11 mouse cellular contexts compared by ENCODE assay signal in genomic region chr13:114343001-114343400, GRCm38 (mm10). TPM values are rescaled to one million over a fixed set of nuclear protein-coding genes. Genes with fewer than 3 reads are reported as not detected.
A peak's percentile ranks its signal among the peaks of the same experiment; 100 is the strongest.
DNase-seq lines count a peak whose midpoint lies in the region; ATAC-seq lines count a peak whose summit lies in the region.
"Had no signal": no experiment of that assay in that cellular context is flagged by ENCODE, and none has a peak within 500 bp of the region (broad histone marks: within the 10 kb centered on the region; RNA-seq: fewer than 3 reads in every experiment).

No protein-coding gene starts in this region.

- no peaks in the 10 kb centered on the region for H3K9me3 ChIP-seq in heart, embryonic 12.5 days (replicated peaks)
- no peaks in the 10 kb centered on the region for H3K9me3 ChIP-seq in midbrain, embryonic 14.5 days (ENCODE audit: control insufficient read depth, low read length)
- no peaks in the 10 kb centered on the region for H3K9me3 ChIP-seq in midbrain, embryonic 13.5 days
- H3K9me3 ChIP-seq in midbrain, embryonic 16.5 days (replicated peaks; ENCODE audit: control insufficient read depth, low read length, poor library complexity, severe bottlenecking): no peaks in the 10 kb centered on the region

- H3K36me3 ChIP-seq in heart, embryonic 12.5 days: no peaks in the 10 kb centered on the region
- no peaks in the 10 kb centered on the region for H3K36me3 ChIP-seq in midbrain, embryonic 14.5 days (ENCODE audit: control insufficient read depth, insufficient read depth, low read length)
- no peaks in the 10 kb centered on the region for H3K36me3 ChIP-seq in midbrain, embryonic 13.5 days
- H3K36me3 ChIP-seq in midbrain, embryonic 16.5 days (ENCODE audit: control insufficient read depth, insufficient read depth, low read length): no peaks in the 10 kb centered on the region

- no peaks in the 10 kb centered on the region for H3K27me3 ChIP-seq in heart, embryonic 12.5 days (replicated peaks)
- H3K27me3 ChIP-seq in midbrain, embryonic 14.5 days (ENCODE audit: control insufficient read depth, insufficient read depth, low read length): no peaks in the 10 kb centered on the region
- no peaks in the 10 kb centered on the region for H3K27me3 ChIP-seq in midbrain, embryonic 13.5 days
- H3K27me3 ChIP-seq in midbrain, embryonic 16.5 days (ENCODE audit: control insufficient read depth, insufficient read depth, low read depth, low read length): no peaks in the 10 kb centered on the region

- H3K9ac ChIP-seq in heart, embryonic 12.5 days: no peak overlapping the region
- no peak overlapping the region for H3K9ac ChIP-seq in midbrain, embryonic 14.5 days (replicated peaks; ENCODE audit: low read length)
- no peak overlapping the region for H3K9ac ChIP-seq in midbrain, embryonic 13.5 days (replicated peaks)
- H3K9ac ChIP-seq in midbrain, embryonic 16.5 days (ENCODE audit: low read depth, low read length): no peak overlapping the region

- no peak overlapping the region for H3K27ac ChIP-seq in heart, embryonic 12.5 days (ENCODE audit: poor library complexity, severe bottlenecking)
- H3K27ac ChIP-seq in midbrain, embryonic 14.5 days (replicated peaks; ENCODE audit: low read depth, low read length): no peak overlapping the region
- H3K27ac ChIP-seq in midbrain, embryonic 13.5 days: no peak overlapping the region
- H3K27ac ChIP-seq in midbrain, embryonic 16.5 days (ENCODE audit: low read length): no peak overlapping the region

- intact Hi-C loops in heart, postnatal 36 days (cut with DNase I): no loop called here

- H3K4me2 ChIP-seq in heart, embryonic 12.5 days: peak overlapping the region; percentile 36; the same call in 1 of the 2 replicates
- 0 out of 2 replicates have a peak overlapping the region, but pooled peaks have one; percentile 4 for H3K4me2 ChIP-seq in midbrain, embryonic 14.5 days (ENCODE audit: low read length)
- H3K4me2 ChIP-seq in midbrain, embryonic 13.5 days (replicated peaks): no peak overlapping the region
- 0 out of 2 replicates have a peak overlapping the region, but pooled peaks have one; percentile 28 for H3K4me2 ChIP-seq in midbrain, embryonic 16.5 days (ENCODE audit: low read length)

- peaks cover 8% of the 10 kb centered on the region for H3K4me1 ChIP-seq in heart, embryonic 12.5 days (replicated peaks)
- H3K4me1 ChIP-seq in midbrain, embryonic 14.5 days (ENCODE audit: control insufficient read depth, insufficient read depth, low read length): peaks cover 17% of the 10 kb centered on the region
- peaks cover 25% of the 10 kb centered on the region for H3K4me1 ChIP-seq in midbrain, embryonic 13.5 days (replicated peaks)
- peaks cover 5% of the 10 kb centered on the region for H3K4me1 ChIP-seq in midbrain, embryonic 16.5 days (ENCODE audit: control insufficient read depth, insufficient read depth, low read length)

- H3K4me3 ChIP-seq in heart, embryonic 12.5 days: no peak overlapping the region
- no peak overlapping the region for H3K4me3 ChIP-seq in midbrain, embryonic 14.5 days (replicated peaks; ENCODE audit: low read depth, low read length)
- H3K4me3 ChIP-seq in midbrain, embryonic 13.5 days (replicated peaks): no peak overlapping the region
- H3K4me3 ChIP-seq in midbrain, embryonic 16.5 days (ENCODE audit: low read depth, low read length): no peak overlapping the region

- WGBS in heart, embryonic 12.5 days: 10% methylated on average over 8 of the region's 8 CpGs
- 10% methylated on average over 8 of the region's 8 CpGs for WGBS in midbrain, embryonic 14.5 days
- WGBS in midbrain, embryonic 13.5 days: 14% methylated on average over 8 of the region's 8 CpGs
- WGBS in midbrain, embryonic 16.5 days: 14% methylated on average over 8 of the region's 8 CpGs

- ATAC-seq in heart, embryonic 12.5 days (ENCODE audit: insufficient number of reproducible peaks, low FRiP score): no peak
- no peak for ATAC-seq in midbrain, embryonic 14.5 days (ENCODE audit: low FRiP score, low TSS enrichment)
- no peak for ATAC-seq in midbrain, embryonic 13.5 days
- ATAC-seq in midbrain, embryonic 16.5 days: peak; percentile 40; the same call in 1 of the 2 replicates
- ATAC-seq in erythroid progenitor cell, adult 5-6 weeks (replicated peaks; ENCODE audit: low FRiP score, poor library complexity, severe bottlenecking): no peak
- ATAC-seq: inflammation-experienced regulatory T-cells, adult 6 months; lung, postnatal 0 days had no signal

- no peak for DNase-seq in heart, postnatal 36 days
- DNase-seq in midbrain, embryonic 14.5 days: peak; percentile 48
- DNase-seq in c-Kit-positive CD71-positive TER-119-positive erythroid progenitor cells, embryonic 14.5 days (ENCODE audit: low spot score): peak; percentile 39
- no peak for DNase-seq in kidney, adult 9 months
- DNase-seq: spleen, adult 18-20 months had no signal

RNA-seq across cellular contexts. Expression of gene Ndufs4, which starts 45.1 kb away (rescaled TPM):
- polyA plus RNA-seq in heart, embryonic 12.5 days (2016; fragmentation: Nextera tagmentation; extraction: Ambion mirVana): 379 and 384 TPM in 2 replicates
- 100 to 1,000 TPM; 566 to 598 TPM for total RNA-seq in heart, postnatal 36 days (2021)
- polyA plus RNA-seq in midbrain, embryonic 14.5 days (2014; fragmentation: Nextera tagmentation; extraction: Ambion mirVana): 370 and 406 TPM in 2 replicates
- 380 and 387 TPM in 2 replicates for polyA plus RNA-seq in midbrain, embryonic 13.5 days (2015; fragmentation: Nextera tagmentation; extraction: Ambion mirVana)
- polyA plus RNA-seq in midbrain, embryonic 16.5 days (2015; fragmentation: Nextera tagmentation; extraction: Ambion mirVana): 363 and 373 TPM in 2 replicates
- 66.7 and 118 TPM in 2 replicates for total RNA-seq in erythroid progenitor cell, adult 5-6 weeks (2015; ENCODE audit: low replicate concordance)
- 25.3 and 29.1 TPM in 2 replicates for total RNA-seq in erythroid progenitor cell, adult 5-6 weeks (2017; ENCODE audit: low replicate concordance)

Comparison
In these comparisons a context has a peak if more than half of its experiments do, and no peak if none do; other contexts are left out.
1. DNase-seq: peak in midbrain, embryonic 14.5 days (single experiment) and c-Kit-positive CD71-positive TER-119-positive erythroid progenitor cells, embryonic 14.5 days (single experiment); none in heart, postnatal 36 days (0 of 2) and kidney, adult 9 months (single experiment).